Mouse (Mus musculus): Measurements from ENCODE around the gene Terb1.

- TF ChIP-seq CTCF (IDR thresholded peaks at IDR 0.05; ENCODE audit: control insufficient read depth, insufficient read depth, insufficient replicate concordance, low read depth, low read length) (no peak), POLR2A (IDR thresholded peaks at IDR 0.05; ENCODE audit: control insufficient read depth, low read depth, low read length) (no peak)
Measured at GRCm38 (mm10) chr8:104517872-104518271, 8.2 kb upstream of the Terb1 start.
